In genomic region chr10:87892256-87892655, GRCm38 (mm10) we compare ENCODE assay signal across 34 mouse cellular contexts.
"Had no signal": no experiment of that assay in that cellular context is flagged by ENCODE, and none has a peak within 500 bp of the region (broad histone marks: within the 10 kb centered on the region; RNA-seq: fewer than 3 reads in every experiment).

No protein-coding gene starts in this region.

- H3K4me1 ChIP-seq: heart, embryonic 12.5 days; heart, embryonic 15.5 days; hindbrain, embryonic 10.5 days; hindbrain, embryonic 12.5 days; hindbrain, embryonic 13.5 days; hindbrain, embryonic 15.5 days; intestine, embryonic 15.5 days; kidney, embryonic 15.5 days had no signal

- H3K36me3 ChIP-seq: heart, embryonic 15.5 days; hindbrain, embryonic 10.5 days; hindbrain, embryonic 12.5 days; hindbrain, embryonic 13.5 days; hindbrain, embryonic 15.5 days; intestine, embryonic 15.5 days; kidney, embryonic 15.5 days had no signal

- ATAC-seq: hindbrain, embryonic 16.5 days; hindbrain, postnatal 0 days; inflammation-experienced regulatory T-cells, adult 6 months; intestine, embryonic 15.5 days; intestine, embryonic 16.5 days; intestine, postnatal 0 days had no signal

- H3K4me2 ChIP-seq: heart, embryonic 11.5 days; heart, embryonic 12.5 days; heart, embryonic 13.5 days; heart, embryonic 15.5 days; hindbrain, embryonic 12.5 days; hindbrain, embryonic 13.5 days; hindbrain, embryonic 14.5 days; hindbrain, embryonic 15.5 days; intestine, embryonic 15.5 days; kidney, embryonic 15.5 days had no signal

- H3K9me3 ChIP-seq: heart, embryonic 12.5 days; heart, embryonic 13.5 days; heart, embryonic 15.5 days; hindbrain, embryonic 10.5 days; hindbrain, embryonic 12.5 days; hindbrain, embryonic 13.5 days; hindbrain, embryonic 15.5 days; intestine, embryonic 15.5 days; kidney, embryonic 15.5 days had no signal

- H3K9ac ChIP-seq: heart, embryonic 12.5 days; heart, embryonic 13.5 days; heart, embryonic 15.5 days; hindbrain, embryonic 12.5 days; hindbrain, embryonic 13.5 days; hindbrain, embryonic 14.5 days; hindbrain, embryonic 15.5 days; intestine, embryonic 15.5 days; kidney, embryonic 15.5 days had no signal

- H3K27ac ChIP-seq: heart, embryonic 13.5 days; heart, embryonic 15.5 days; hindbrain, embryonic 10.5 days; hindbrain, embryonic 12.5 days; hindbrain, embryonic 13.5 days; hindbrain, embryonic 14.5 days; hindbrain, embryonic 15.5 days; hindbrain, postnatal 0 days; intestine, embryonic 15.5 days; kidney, embryonic 15.5 days; kidney, postnatal 0 days; layer of hippocampus, adult 2 months had no signal

- DNase-seq: heart, postnatal 10 days; heart, postnatal 14 days; heart, postnatal 36 days; heart, postnatal 4 days; kidney, adult 11 months; kidney, adult 18-20 months; kidney, adult 2 months; kidney, adult 8-10 months; kidney, adult 9 months; kidney, postnatal 10 days; kidney, postnatal 14 days; kidney, postnatal 25 days; kidney, postnatal 36 days; kidney, postnatal 4 days; layer of hippocampus, adult 9-11 months; layer of hippocampus, postnatal 36 days had no signal

- H3K4me3 ChIP-seq: heart, embryonic 12.5 days; heart, embryonic 13.5 days; heart, embryonic 15.5 days; hindbrain, embryonic 10.5 days; hindbrain, embryonic 12.5 days; hindbrain, embryonic 13.5 days; hindbrain, embryonic 15.5 days; intestine, embryonic 15.5 days; kidney, embryonic 15.5 days; layer of hippocampus, adult 2 months had no signal

- H3K27me3 ChIP-seq: heart, embryonic 12.5 days; heart, embryonic 13.5 days; heart, embryonic 15.5 days; hindbrain, embryonic 12.5 days; hindbrain, embryonic 13.5 days; hindbrain, embryonic 15.5 days; intestine, embryonic 15.5 days; kidney, embryonic 15.5 days had no signal
